ENCODE assay signal across 8 mouse cellular contexts in the genomic region with DNA sequence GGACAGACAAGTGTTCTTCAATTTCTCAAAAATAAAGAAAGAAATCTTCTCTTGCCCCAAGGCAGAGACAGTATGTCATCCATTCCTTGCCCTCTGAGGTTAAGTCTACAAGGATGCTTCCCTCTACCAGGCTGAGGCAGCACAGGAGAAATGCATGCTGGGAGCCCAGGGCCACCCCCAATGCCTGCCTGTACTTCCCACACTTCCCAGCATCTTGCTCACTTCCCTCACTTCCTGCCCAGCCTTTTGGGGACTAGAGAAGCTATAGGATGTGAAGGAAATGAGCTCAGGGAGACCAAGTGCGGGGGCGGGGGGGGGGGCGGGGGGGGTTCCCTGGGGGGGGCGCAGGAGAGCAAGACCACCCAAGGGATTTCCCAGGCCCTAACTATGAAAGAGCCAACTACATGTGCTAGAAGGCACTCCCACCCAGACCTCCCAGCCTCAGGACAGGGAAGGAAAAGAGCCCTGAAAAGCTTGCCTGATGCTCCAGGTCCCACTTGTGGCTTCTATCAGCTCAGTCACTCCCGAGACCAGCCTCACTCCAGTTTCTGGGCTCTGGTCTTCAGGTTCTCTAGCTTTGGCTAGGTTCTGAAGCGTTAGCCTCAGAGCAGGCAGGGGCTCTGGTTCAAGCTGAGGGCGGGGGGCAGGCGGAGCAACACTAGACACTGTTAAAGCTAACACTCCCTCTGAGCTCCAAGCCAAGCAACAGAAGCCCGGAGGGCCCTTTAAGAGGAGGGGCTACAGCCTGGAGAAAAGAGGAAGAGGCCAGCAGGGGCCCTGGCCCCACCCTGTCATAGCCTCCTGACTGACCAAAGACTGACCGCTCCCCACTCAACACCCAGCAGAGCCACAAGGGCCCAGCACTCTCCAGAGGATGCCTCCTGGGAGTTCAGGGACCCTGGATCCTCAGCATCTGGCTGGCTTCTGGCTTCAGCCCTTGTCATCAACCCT. TPM values are rescaled to one million over a fixed set of nuclear protein-coding genes. Genes with fewer than 3 reads are reported as not detected.
DNase-seq lines count a peak whose midpoint lies in the region; ATAC-seq and TF ChIP-seq lines count a peak whose summit lies in the region.

No protein-coding gene starts in this region.

- no peaks in the 10 kb centered on the region; the same call in 1 of the 2 replicates for H3K36me3 ChIP-seq in erythroblast, embryonic 14.5 days (ENCODE audit: control insufficient read depth)
- H3K36me3 ChIP-seq in embryonic facial prominence, embryonic 15.5 days: no peaks in the 10 kb centered on the region
- peaks cover 5% of the 10 kb centered on the region for H3K36me3 ChIP-seq in heart, embryonic 10.5 days
- peaks cover 7% of the 10 kb centered on the region for H3K36me3 ChIP-seq in kidney, embryonic 15.5 days
- H3K36me3 ChIP-seq in liver, adult 2 months (ENCODE audit: control insufficient read depth, insufficient read depth, low read length): no peaks in the 10 kb centered on the region
- no peaks in the 10 kb centered on the region; the same call in 1 of the 2 replicates for H3K36me3 ChIP-seq in midbrain, postnatal 0 days (ENCODE audit: insufficient read depth, low read length)
- H3K36me3 ChIP-seq in spleen, adult 2 months (ENCODE audit: control insufficient read depth, insufficient read depth, low read length): no peaks in the 10 kb centered on the region

- H3K9ac ChIP-seq in embryonic facial prominence, embryonic 15.5 days: no peak overlapping the region
- peak overlapping the region; percentile 41 for H3K9ac ChIP-seq in kidney, embryonic 15.5 days
- peak overlapping the region; percentile 65 for H3K9ac ChIP-seq in liver, adult 2 months (ENCODE audit: low read depth, low read length)
- H3K9ac ChIP-seq in midbrain, postnatal 0 days (replicated peaks; ENCODE audit: low read length, poor library complexity, severe bottlenecking): no peak overlapping the region; the same call in 1 of the 2 replicates

- H3K27ac ChIP-seq in embryonic facial prominence, embryonic 15.5 days (replicated peaks): peak overlapping the region; percentile 65; the same call in 1 of the 2 replicates
- H3K27ac ChIP-seq in heart, embryonic 10.5 days: peak overlapping the region; percentile 83
- peak overlapping the region; percentile 95 for H3K27ac ChIP-seq in kidney, embryonic 15.5 days
- H3K27ac ChIP-seq in liver, adult 2 months (replicated peaks; ENCODE audit: insufficient read depth, low read depth, low read length): peak overlapping the region; percentile 71
- peak overlapping the region; percentile 19; the same call in 1 of the 2 replicates for H3K27ac ChIP-seq in midbrain, postnatal 0 days (ENCODE audit: low read depth, low read length)
- peak overlapping the region; percentile 85 for H3K27ac ChIP-seq in spleen, adult 2 months (ENCODE audit: insufficient read depth, low read length)

- H3K4me2 ChIP-seq in embryonic facial prominence, embryonic 15.5 days (replicated peaks): peak overlapping the region; percentile 31
- H3K4me2 ChIP-seq in kidney, embryonic 15.5 days: peak overlapping the region; percentile 56
- peak overlapping the region; percentile 28 for H3K4me2 ChIP-seq in midbrain, postnatal 0 days (ENCODE audit: low read depth, low read length, poor library complexity, severe bottlenecking)

- peaks cover 9% of the 10 kb centered on the region; the same call in 1 of the 2 replicates for H3K79me2 ChIP-seq in liver, adult 2 months (ENCODE audit: control insufficient read depth, insufficient read depth, low read length)

- peak overlapping the region; percentile 48 for H3K4me3 ChIP-seq in erythroblast, embryonic 14.5 days (replicated peaks)
- H3K4me3 ChIP-seq in embryonic facial prominence, embryonic 15.5 days (replicated peaks): peak overlapping the region; percentile 36
- peak overlapping the region; percentile 63 for H3K4me3 ChIP-seq in heart, embryonic 10.5 days
- H3K4me3 ChIP-seq in kidney, embryonic 15.5 days (replicated peaks): peak overlapping the region; percentile 52
- H3K4me3 ChIP-seq in liver, adult 2 months (ENCODE audit: insufficient read depth, low read depth, low read length): peak overlapping the region; percentile 67
- peak overlapping the region; percentile 6; the same call in 1 of the 2 replicates for H3K4me3 ChIP-seq in midbrain, postnatal 0 days (ENCODE audit: low read depth, low read length)
- H3K4me3 ChIP-seq in spleen, adult 2 months (ENCODE audit: extremely low read depth, insufficient read depth, insufficient read length): peak overlapping the region; percentile 66

- peak; percentile 92 for DNase-seq in heart, embryonic 10.5 days (ENCODE audit: low spot score)
- DNase-seq in liver, adult 2 months (ENCODE audit: extremely low read depth, low read depth, low spot score): peak; percentile 56
- DNase-seq in midbrain, postnatal 0 days (ENCODE audit: low spot score): peak; percentile 57
- DNase-seq in spleen, adult 2 months (ENCODE audit: low read depth in 1 of 2, low spot score in 2 of 2): peak; percentile 23 to 59

- TF ChIP-seq POLR2A in liver, adult 2 months (IDR thresholded peaks at IDR 0.05; ENCODE audit: extremely low read depth, insufficient read depth, low read length): no peak
- TF ChIP-seq POLR2A in spleen, adult 2 months (IDR thresholded peaks at IDR 0.05; ENCODE audit: low read depth, low read length): no peak

- H3K9me3 ChIP-seq in erythroblast, embryonic 14.5 days (ENCODE audit: control insufficient read depth, low read length): no peaks in the 10 kb centered on the region
- no peaks in the 10 kb centered on the region for H3K9me3 ChIP-seq in embryonic facial prominence, embryonic 15.5 days (replicated peaks)
- H3K9me3 ChIP-seq in heart, embryonic 10.5 days: no peaks in the 10 kb centered on the region
- H3K9me3 ChIP-seq in kidney, embryonic 15.5 days (replicated peaks): no peaks in the 10 kb centered on the region
- no peaks in the 10 kb centered on the region for H3K9me3 ChIP-seq in midbrain, postnatal 0 days (ENCODE audit: low read length)

- peaks cover 2% of the 10 kb centered on the region for H3K4me1 ChIP-seq in erythroblast, embryonic 14.5 days (ENCODE audit: control insufficient read depth)
- H3K4me1 ChIP-seq in embryonic facial prominence, embryonic 15.5 days: peaks cover 10% of the 10 kb centered on the region; the same call in 1 of the 2 replicates
- H3K4me1 ChIP-seq in heart, embryonic 10.5 days: peaks cover 48% of the 10 kb centered on the region
- peaks cover 32% of the 10 kb centered on the region for H3K4me1 ChIP-seq in kidney, embryonic 15.5 days
- peaks cover 9% of the 10 kb centered on the region; the same call in 1 of the 2 replicates for H3K4me1 ChIP-seq in liver, adult 2 months (ENCODE audit: control insufficient read depth, insufficient read depth, low read length)
- H3K4me1 ChIP-seq in midbrain, postnatal 0 days (ENCODE audit: insufficient read depth, low read length): peaks cover 7% of the 10 kb centered on the region; the same call in 1 of the 2 replicates
- H3K4me1 ChIP-seq in spleen, adult 2 months (ENCODE audit: control insufficient read depth, insufficient read depth, insufficient read length): peaks cover 13% of the 10 kb centered on the region; the same call in 1 of the 2 replicates

- no peak for TF ChIP-seq CTCF in liver, adult 2 months (IDR thresholded peaks at IDR 0.05; ENCODE audit: low read depth, low read length)
- TF ChIP-seq CTCF in midbrain, postnatal 0 days (IDR thresholded peaks at IDR 0.05): no peak
- no peak for TF ChIP-seq CTCF in spleen, adult 2 months (IDR thresholded peaks at IDR 0.05; ENCODE audit: extremely low read depth, insufficient read depth, insufficient read length, insufficient replicate concordance)

- ATAC-seq in erythroblast, adult 5-6 weeks (replicated peaks; ENCODE audit: low FRiP score, poor library complexity, severe bottlenecking): no peak
- peak; percentile 82 for ATAC-seq in embryonic facial prominence, embryonic 15.5 days (ENCODE audit: insufficient number of reproducible peaks, low FRiP score, low TSS enrichment, low read depth)
- peak; percentile 96 for ATAC-seq in kidney, embryonic 15.5 days (replicated peaks; ENCODE audit: low FRiP score)
- ATAC-seq in midbrain, postnatal 0 days (ENCODE audit: low FRiP score): no peak

- 17% methylated on average over 10 of the region's 10 CpGs for WGBS in embryonic facial prominence, embryonic 15.5 days
- 3% methylated on average over 10 of the region's 10 CpGs for WGBS in heart, embryonic 10.5 days
- under 1% methylated on average over 9 of the region's 10 CpGs for WGBS in kidney, embryonic 15.5 days
- WGBS in liver, adult 2 months: 23% methylated on average over 10 of the region's 10 CpGs
- WGBS in midbrain, postnatal 0 days: 11% methylated on average over 6 of the region's 10 CpGs
- WGBS in spleen, adult 2 months: 13% methylated on average over 10 of the region's 10 CpGs

- no peaks in the 10 kb centered on the region for H3K27me3 ChIP-seq in erythroblast, embryonic 14.5 days (ENCODE audit: control insufficient read depth)
- no peaks in the 10 kb centered on the region for H3K27me3 ChIP-seq in embryonic facial prominence, embryonic 15.5 days
- H3K27me3 ChIP-seq in heart, embryonic 10.5 days (ENCODE audit: insufficient read depth, poor library complexity, severe bottlenecking): no peaks in the 10 kb centered on the region
- no peaks in the 10 kb centered on the region for H3K27me3 ChIP-seq in kidney, embryonic 15.5 days
- no peaks in the 10 kb centered on the region for H3K27me3 ChIP-seq in liver, adult 2 months (ENCODE audit: control insufficient read depth, insufficient read depth, low read length)
- H3K27me3 ChIP-seq in midbrain, postnatal 0 days (ENCODE audit: insufficient read depth, low read length): no peaks in the 10 kb centered on the region
- H3K27me3 ChIP-seq in spleen, adult 2 months (ENCODE audit: control insufficient read depth, insufficient read depth, low read length): no peaks in the 10 kb centered on the region

RNA-seq across cellular contexts. Expression of a gene that starts 39.5 kb away (rescaled TPM):
- 0.07 and 0.11 TPM in 2 replicates for polyA plus RNA-seq in erythroblast, embryonic 14.5 days (2012)
- total RNA-seq in erythroblast, adult 5-6 weeks (2015; ENCODE audit: low replicate concordance): 6.0 and 14.4 TPM in 2 replicates
- total RNA-seq in erythroblast, adult 5-6 weeks (2017; ENCODE audit: low replicate concordance): 4.3 and 10.2 TPM in 2 replicates
- 59.0 and 60.9 TPM in 2 replicates for polyA plus RNA-seq in embryonic facial prominence, embryonic 15.5 days (2015; fragmentation: Nextera tagmentation; extraction: Ambion mirVana)
- 60.5 and 65.5 TPM in 2 replicates for polyA plus RNA-seq in heart, embryonic 10.5 days (2016; fragmentation: Nextera tagmentation; extraction: Ambion mirVana)
- 76.0 and 82.6 TPM in 2 replicates for polyA plus RNA-seq in kidney, embryonic 15.5 days (2015; fragmentation: Nextera tagmentation; extraction: Ambion mirVana)
- 25.2 and 30.8 TPM in 2 replicates for total RNA-seq in liver, adult 2 months (2014; rRNA removed)
- polyA plus RNA-seq in liver, adult 2 months (2012; rRNA removed): 40.6 and 45.6 TPM in 2 replicates
- total RNA-seq in midbrain, postnatal 0 days (2014; rRNA removed): 94.5 and 95.7 TPM in 2 replicates
- polyA plus RNA-seq in midbrain, postnatal 0 days (2015; fragmentation: Nextera tagmentation; extraction: Ambion mirVana): 89.0 and 98.1 TPM in 2 replicates
- 32.3 and 38.5 TPM in 2 replicates for polyA plus RNA-seq in spleen, adult 2 months (2012; rRNA removed)

Comparison
In these comparisons a context has a peak if more than half of its experiments do, and no peak if none do; other contexts are left out.
1. H3K4me3 ChIP-seq: peak in every context shown above with its lines; median percentile 67 in liver, adult 2 months; 66 in spleen, adult 2 months; 63 in heart, embryonic 10.5 days; 52 in kidney, embryonic 15.5 days; 48 in erythroblast, embryonic 14.5 days; 36 in embryonic facial prominence, embryonic 15.5 days; 6 in midbrain, postnatal 0 days.
2. ATAC-seq: peak in embryonic facial prominence, embryonic 15.5 days (single experiment) and kidney, embryonic 15.5 days (single experiment); none in erythroblast, adult 5-6 weeks (single experiment) and midbrain, postnatal 0 days (single experiment).
3. H3K27ac ChIP-seq: peak in every context shown above with its lines; median percentile 95 in kidney, embryonic 15.5 days; 85 in spleen, adult 2 months; 83 in heart, embryonic 10.5 days; 71 in liver, adult 2 months; 65 in embryonic facial prominence, embryonic 15.5 days; 19 in midbrain, postnatal 0 days.
4. H3K9ac ChIP-seq: peak in kidney, embryonic 15.5 days (single experiment) and liver, adult 2 months (single experiment); none in embryonic facial prominence, embryonic 15.5 days (single experiment) and midbrain, postnatal 0 days (single experiment).
5. DNase-seq: peak in every context shown above with its lines; median percentile 92 in heart, embryonic 10.5 days; 57 in midbrain, postnatal 0 days; 56 in liver, adult 2 months; 41 in spleen, adult 2 months.
6. RNA of a gene that starts 39.5 kb away (polyA plus RNA-seq): 89.0 to 98.1 TPM in midbrain, postnatal 0 days, 76.0 to 82.6 TPM in kidney, embryonic 15.5 days, 60.5 to 65.5 TPM in heart, embryonic 10.5 days, 59.0 to 60.9 TPM in embryonic facial prominence, embryonic 15.5 days, 40.6 to 45.6 TPM in liver, adult 2 months and 32.3 to 38.5 TPM in spleen, adult 2 months; 0.07 to 0.11 TPM in erythroblast, embryonic 14.5 days; every median in the first group is over 10 times any median in the second.
7. Peak in every context shown above with its lines, with median percentiles within 50 percentile points of each other: H3K4me2 ChIP-seq.